Mouse (Mus musculus): ENCODE measurements at regions not wholly inside any gene's neighbourhood (a gene's known extent, or its start where the extent isn't known, plus 50 kb on each side); places are given as distances from the start of the nearest gene placed in this dataset.

DNA sequence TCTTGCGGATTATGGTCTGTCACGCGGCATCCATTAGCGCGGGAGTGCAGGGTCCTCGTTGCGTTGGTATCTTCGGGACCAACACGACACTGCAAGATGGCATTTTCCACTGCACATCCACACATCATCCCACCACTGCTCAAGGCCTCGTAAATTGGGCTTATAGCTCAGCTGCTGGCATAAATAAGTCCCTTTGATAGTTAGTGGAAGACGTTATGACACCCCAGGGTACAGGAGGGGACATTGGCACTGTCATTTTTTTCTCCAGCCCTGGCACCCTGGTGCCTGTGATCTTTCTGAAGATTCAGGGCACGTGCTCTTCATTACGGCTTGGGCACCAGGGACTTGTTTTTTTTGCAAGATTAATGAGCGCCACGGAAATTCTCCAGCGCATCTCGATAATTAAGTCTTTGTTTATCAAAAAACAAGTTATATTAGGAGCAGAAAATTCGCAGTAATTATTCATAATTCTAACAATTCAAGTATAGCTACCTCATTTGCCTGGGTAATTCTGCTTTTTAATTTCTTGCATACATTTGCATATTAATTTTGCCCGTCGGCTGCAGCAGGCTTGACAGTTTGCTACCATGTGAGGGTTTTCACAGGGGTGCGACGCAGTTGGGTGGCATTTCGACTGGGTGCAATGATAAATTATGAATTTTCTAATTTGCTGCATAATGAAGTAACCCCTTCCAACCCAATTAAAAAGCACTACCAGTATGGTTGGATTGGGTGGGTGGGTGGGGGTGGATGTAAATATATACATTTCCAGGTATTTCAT, 119.1 kb downstream of the Vrk1 start:
- Histone ChIP-seq H3K4me1 (peaks cover 1% of the 10 kb centered on the region; the same call in 1 of the 2 replicates), H3K36me3 (no peaks in the 10 kb centered on the region), H3K9me3 (replicated peaks) (0 out of 2 replicates have a peak, but pooled peaks cover 7% of the 10 kb centered on the region), H3K4me3 (no peak overlapping the region), H3K27ac (replicated peaks) (no peak overlapping the region), H3K27me3 (ENCODE audit: low read depth, poor library complexity, severe bottlenecking) (no peaks in the 10 kb centered on the region)
- 95% methylated on average over 23 of the region's 23 CpGs for WGBS
- no peak for DNase-seq (ENCODE audit: low spot score)

DNA sequence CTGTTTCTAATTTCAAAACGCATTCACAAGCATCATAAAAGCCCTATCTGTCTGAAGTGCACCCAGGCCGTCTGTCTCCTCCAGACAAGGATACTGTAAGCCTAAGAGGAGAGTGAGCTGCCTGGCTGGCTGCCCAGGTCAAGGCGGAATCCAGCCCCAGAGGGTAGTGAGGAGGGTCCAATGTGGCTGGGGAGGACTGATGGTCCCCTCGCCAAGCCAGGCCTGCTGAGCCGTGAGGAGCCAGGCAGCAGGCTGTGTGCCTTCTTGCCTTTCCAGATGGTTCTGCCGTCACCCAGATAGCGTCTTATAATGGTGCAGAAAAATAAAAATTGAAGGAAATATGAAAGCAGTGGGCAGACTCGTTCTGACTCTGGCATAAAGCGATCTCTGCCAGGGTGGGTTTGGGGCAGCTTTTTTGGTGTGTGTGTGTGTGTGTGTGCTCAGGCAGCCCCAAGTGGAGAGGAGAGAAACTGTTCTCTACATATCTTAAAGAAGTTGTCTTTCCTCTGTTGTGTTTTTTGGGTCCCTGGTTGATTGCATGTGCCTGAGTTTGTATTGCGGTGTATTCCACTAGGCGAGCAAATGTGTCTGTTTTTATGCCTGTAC, 120.1 kb downstream of the Vrk1 start:
- 92% methylated on average over 11 of the region's 11 CpGs for WGBS
- H3K27ac ChIP-seq (replicated peaks): no peak overlapping the region
- no peaks in the 10 kb centered on the region for H3K27me3 ChIP-seq (ENCODE audit: low read depth, poor library complexity, severe bottlenecking)
- no peak for DNase-seq (ENCODE audit: low spot score)
- no peaks in the 10 kb centered on the region for H3K4me1 ChIP-seq
- H3K4me3 ChIP-seq: no peak overlapping the region
- no peaks in the 10 kb centered on the region for H3K36me3 ChIP-seq
- H3K9me3 ChIP-seq (replicated peaks): 0 out of 2 replicates have a peak, but pooled peaks cover 7% of the 10 kb centered on the region

DNA sequence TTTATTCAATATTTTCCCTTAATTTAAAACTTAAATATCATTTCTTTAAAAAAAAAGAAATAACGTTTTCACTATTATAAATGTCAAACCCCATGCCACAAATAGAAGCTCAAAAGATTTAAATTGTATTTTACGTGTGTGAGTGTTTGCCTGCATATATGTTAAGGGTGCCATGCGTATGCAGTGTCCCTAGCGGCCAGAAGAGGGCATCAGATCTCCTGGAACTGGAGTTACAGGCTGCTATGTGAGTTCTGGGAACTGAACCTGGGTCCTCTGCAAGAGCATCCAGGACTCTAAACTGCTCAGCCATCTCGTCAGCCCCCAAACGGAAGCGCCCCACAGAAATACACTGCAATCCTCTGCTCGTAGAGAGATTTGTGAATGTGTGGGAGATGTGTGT, 122.7 kb downstream of the Vrk1 start:
- H3K27ac ChIP-seq (replicated peaks): no peak overlapping the region

DNA sequence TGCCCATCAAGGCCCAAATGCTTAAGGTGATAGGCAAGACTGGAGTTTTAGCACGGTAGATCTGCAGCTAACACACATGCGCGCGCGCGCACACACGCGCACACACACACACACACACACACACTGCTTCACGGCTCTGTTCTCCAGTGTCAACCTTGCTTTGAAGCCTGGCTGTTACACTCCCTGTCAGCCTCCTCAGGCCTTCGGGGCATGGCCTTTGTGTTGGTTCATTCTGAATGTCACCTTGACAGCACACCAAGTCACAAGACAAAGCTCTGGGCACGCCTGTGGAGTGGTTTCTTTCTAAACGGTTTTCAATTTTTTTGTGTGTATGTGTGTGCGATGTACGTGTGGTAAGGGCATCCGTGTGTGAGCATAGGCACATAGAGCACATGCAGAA, 128.4 kb downstream of the Vrk1 start:
- WGBS: 95% methylated on average over 15 of the region's 15 CpGs
- Histone ChIP-seq H3K9me3 (replicated peaks) (no peaks in the 10 kb centered on the region), H3K4me3 (no peak overlapping the region), H3K27ac (replicated peaks) (no peak overlapping the region), H3K27me3 (ENCODE audit: low read depth, poor library complexity, severe bottlenecking) (no peaks in the 10 kb centered on the region), H3K4me1 (peaks cover 6% of the 10 kb centered on the region; the same call in 1 of the 2 replicates), H3K36me3 (no peaks in the 10 kb centered on the region)
- DNase-seq (ENCODE audit: low spot score): no peak

More for the DNA sequence above, 122.7 kb downstream of the Vrk1 start:
- no peak for DNase-seq (ENCODE audit: low spot score)
- 91% methylated on average over 8 of the region's 8 CpGs for WGBS
- Histone ChIP-seq H3K36me3 (no peaks in the 10 kb centered on the region), H3K4me3 (no peak overlapping the region), H3K27me3 (ENCODE audit: low read depth, poor library complexity, severe bottlenecking) (no peaks in the 10 kb centered on the region), H3K4me1 (peaks cover 6% of the 10 kb centered on the region; the same call in 1 of the 2 replicates), H3K9me3 (replicated peaks) (0 out of 2 replicates have a peak, but pooled peaks cover 7% of the 10 kb centered on the region)

DNA sequence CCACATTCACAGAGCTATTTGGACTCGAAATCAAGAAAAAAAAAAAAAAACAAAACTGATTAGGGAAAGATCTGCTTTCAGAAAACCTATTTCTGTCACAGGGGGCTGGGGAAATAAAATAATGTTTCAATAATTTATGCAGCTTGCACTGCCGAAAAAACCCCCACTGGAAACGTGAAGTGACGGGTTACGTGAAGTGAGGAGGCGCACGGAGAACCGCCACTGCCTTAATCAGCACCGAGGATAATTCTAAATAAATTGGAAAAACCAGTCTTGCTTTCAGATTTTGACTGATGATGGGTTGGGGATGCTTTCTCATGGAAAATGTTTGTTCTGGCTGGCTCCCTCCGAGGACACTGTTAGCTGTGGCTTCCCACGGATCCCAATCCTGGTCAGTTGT, 129.5 kb downstream of the Vrk1 start:
- Histone ChIP-seq H3K36me3 (no peaks in the 10 kb centered on the region), H3K4me3 (no peak overlapping the region), H3K27me3 (ENCODE audit: low read depth, poor library complexity, severe bottlenecking) (no peaks in the 10 kb centered on the region), H3K27ac (replicated peaks) (no peak overlapping the region), H3K4me1 (peaks cover 6% of the 10 kb centered on the region; the same call in 1 of the 2 replicates), H3K9me3 (replicated peaks) (no peaks in the 10 kb centered on the region)
- no peak for DNase-seq (ENCODE audit: low spot score)
- 91% methylated on average over 11 of the region's 11 CpGs for WGBS

DNA sequence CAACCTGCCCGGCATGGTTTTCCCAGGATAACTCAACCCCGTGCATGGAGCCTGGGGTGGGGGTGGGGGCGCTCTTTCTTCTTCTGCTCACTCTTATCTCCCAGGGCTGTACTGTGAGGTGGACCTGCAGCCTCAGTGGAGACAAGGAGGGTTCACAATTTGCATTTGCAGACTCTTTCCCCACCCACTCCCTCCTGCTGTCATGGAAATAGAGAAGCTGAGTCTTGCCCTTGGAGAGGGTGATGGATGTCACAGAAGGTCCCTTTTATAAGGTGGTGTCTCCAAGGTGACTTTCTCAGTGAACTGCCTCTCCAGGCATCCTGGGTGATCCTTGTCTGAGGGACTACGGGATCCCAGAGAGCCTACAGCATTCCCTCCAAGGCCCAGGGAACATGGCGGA, 129.9 kb downstream of the Vrk1 start:
- DNase-seq (ENCODE audit: low spot score): no peak
- H3K27ac ChIP-seq (replicated peaks): peak overlapping the region; percentile 13; the same call in 1 of the 2 replicates
- H3K36me3 ChIP-seq: no peaks in the 10 kb centered on the region
- H3K4me3 ChIP-seq: no peak overlapping the region
- H3K9me3 ChIP-seq (replicated peaks): no peaks in the 10 kb centered on the region
- WGBS: 68% methylated on average over 5 of the region's 5 CpGs
- H3K27me3 ChIP-seq (ENCODE audit: low read depth, poor library complexity, severe bottlenecking): no peaks in the 10 kb centered on the region
- peaks cover 6% of the 10 kb centered on the region; the same call in 1 of the 2 replicates for H3K4me1 ChIP-seq

DNA sequence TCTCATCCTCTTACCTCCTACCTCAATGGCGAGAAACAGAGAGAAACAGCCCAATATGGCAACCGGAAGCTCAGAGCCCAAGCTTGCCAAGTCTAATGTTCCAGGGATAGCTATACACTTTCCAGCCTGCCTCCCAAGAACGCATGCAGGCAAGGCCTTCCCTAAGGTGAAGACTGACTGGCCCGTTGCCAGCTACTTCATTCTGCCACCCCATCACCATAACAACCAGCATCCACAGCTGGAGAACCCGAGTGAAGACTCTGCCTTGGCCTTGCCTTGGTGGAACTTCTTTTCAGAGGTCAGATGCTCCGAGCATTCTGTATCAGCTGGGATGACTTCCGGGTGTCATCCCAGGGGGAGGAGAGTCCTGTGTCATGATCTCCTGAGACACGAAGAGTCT, 130.6 kb downstream of the Vrk1 start:
- WGBS: 82% methylated on average over 8 of the region's 8 CpGs
- Histone ChIP-seq H3K4me1 (peaks cover 6% of the 10 kb centered on the region; the same call in 1 of the 2 replicates), H3K9me3 (replicated peaks) (no peaks in the 10 kb centered on the region), H3K27ac (replicated peaks) (no peak overlapping the region), H3K27me3 (ENCODE audit: low read depth, poor library complexity, severe bottlenecking) (no peaks in the 10 kb centered on the region), H3K36me3 (no peaks in the 10 kb centered on the region), H3K4me3 (no peak overlapping the region)
- no peak for DNase-seq (ENCODE audit: low spot score)

DNA sequence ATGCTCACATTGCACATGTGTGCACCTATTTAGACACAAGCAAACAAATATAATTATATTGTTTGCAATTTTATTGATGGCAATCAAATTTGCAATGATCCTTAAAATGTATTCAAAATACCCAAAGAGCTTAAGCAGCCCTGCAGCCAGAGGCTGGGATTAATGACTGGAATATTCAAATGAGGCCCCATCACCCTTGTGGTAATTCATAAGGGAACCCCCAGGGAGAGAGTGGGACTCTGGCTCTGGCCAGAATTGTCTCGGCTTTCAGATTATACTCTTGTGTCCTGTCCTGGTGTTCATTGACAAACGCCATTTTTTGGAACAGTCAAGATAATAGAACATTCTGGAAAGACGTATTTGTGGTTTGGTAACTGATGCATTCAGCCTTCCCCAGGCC, 133.5 kb downstream of the Vrk1 start:
- WGBS: 86% methylated on average over 3 of the region's 3 CpGs
- Histone ChIP-seq H3K4me3 (no peak overlapping the region), H3K27me3 (ENCODE audit: low read depth, poor library complexity, severe bottlenecking) (no peaks in the 10 kb centered on the region), H3K36me3 (no peaks in the 10 kb centered on the region), H3K9me3 (replicated peaks) (no peaks in the 10 kb centered on the region), H3K4me1 (no peaks in the 10 kb centered on the region), H3K27ac (replicated peaks) (no peak overlapping the region)
- no peak for DNase-seq (ENCODE audit: low spot score)

DNA sequence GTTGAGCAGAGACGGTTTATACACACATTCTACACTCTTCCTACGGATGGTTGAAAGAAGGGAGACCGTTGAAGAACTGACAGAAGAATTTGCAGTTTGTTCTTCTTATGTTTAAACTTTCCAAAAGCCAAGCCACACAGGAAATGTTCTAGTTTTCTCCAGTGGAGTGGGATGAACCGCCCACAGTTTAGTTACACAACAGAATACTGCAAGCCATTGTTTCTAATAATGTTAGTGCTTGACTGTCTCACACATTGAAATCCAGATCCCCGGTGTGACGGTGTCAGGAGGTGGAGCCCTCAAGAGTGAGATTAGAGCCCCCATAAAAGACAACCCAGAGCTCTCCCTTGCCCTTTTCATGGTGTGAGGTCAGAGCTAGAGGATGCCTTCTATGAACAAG, 146.8 kb downstream of the Vrk1 start:
- Histone ChIP-seq H3K9me3 (replicated peaks) (no peaks in the 10 kb centered on the region), H3K4me1 (no peaks in the 10 kb centered on the region), H3K36me3 (no peaks in the 10 kb centered on the region), H3K27ac (replicated peaks) (no peak overlapping the region), H3K27me3 (ENCODE audit: low read depth, poor library complexity, severe bottlenecking) (no peaks in the 10 kb centered on the region), H3K4me3 (no peak overlapping the region)
- no peak for DNase-seq (ENCODE audit: low spot score)
- 81% methylated on average over 6 of the region's 6 CpGs for WGBS

DNA sequence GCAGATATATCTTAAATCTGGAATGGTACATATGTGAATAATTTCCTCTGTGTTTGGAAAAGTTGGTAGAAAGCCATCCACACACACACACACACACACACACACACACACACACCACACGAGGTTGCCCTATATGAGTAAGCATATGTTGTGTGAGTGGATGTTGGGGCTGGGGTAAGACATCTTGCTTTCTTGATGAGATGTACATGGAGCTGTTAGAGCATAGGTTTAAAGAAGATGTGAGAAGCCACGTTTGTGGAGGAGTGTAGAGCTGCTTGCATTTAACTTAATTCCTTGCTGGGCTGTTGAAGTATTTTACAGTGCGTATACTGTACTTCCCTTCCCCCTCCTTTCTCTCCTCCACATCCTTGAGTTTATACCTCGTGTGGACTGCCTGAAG, 147.8 kb downstream of the Vrk1 start:
- DNase-seq (ENCODE audit: low spot score): no peak
- WGBS: 77% methylated on average over 4 of the region's 4 CpGs
- no peaks in the 10 kb centered on the region for H3K4me1 ChIP-seq

DNA sequence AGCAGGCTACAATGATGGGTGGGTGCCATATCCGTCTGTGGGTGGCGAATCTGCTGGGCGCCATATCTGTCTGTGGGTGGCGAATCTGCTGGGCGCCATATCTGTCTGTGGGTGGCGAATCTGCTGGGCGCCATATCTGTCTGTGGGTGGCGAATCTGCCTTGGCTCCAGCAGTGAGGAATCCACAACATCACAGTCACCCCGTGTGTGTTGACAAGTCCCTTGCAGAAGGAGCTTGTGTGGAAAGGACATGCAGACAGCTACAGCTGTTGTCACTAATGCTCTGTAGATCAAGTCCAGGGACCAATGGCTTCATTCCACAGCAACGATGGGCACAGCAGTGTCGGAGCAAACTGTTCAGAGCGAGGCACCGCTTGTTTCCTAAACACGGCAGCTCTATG, 148.6 kb downstream of the Vrk1 start:
- no peak for DNase-seq (ENCODE audit: low spot score)
- Histone ChIP-seq H3K9me3 (replicated peaks) (no peaks in the 10 kb centered on the region), H3K36me3 (no peaks in the 10 kb centered on the region), H3K4me3 (no peak overlapping the region), H3K27me3 (ENCODE audit: low read depth, poor library complexity, severe bottlenecking) (no peaks in the 10 kb centered on the region), H3K4me1 (no peaks in the 10 kb centered on the region), H3K27ac (replicated peaks) (no peak overlapping the region)
- WGBS: 93% methylated on average over 14 of the region's 14 CpGs

More for the DNA sequence above, 147.8 kb downstream of the Vrk1 start:
- Histone ChIP-seq H3K9me3 (replicated peaks) (no peaks in the 10 kb centered on the region), H3K27ac (replicated peaks) (no peak overlapping the region), H3K27me3 (ENCODE audit: low read depth, poor library complexity, severe bottlenecking) (no peaks in the 10 kb centered on the region), H3K4me3 (no peak overlapping the region), H3K36me3 (no peaks in the 10 kb centered on the region)

DNA sequence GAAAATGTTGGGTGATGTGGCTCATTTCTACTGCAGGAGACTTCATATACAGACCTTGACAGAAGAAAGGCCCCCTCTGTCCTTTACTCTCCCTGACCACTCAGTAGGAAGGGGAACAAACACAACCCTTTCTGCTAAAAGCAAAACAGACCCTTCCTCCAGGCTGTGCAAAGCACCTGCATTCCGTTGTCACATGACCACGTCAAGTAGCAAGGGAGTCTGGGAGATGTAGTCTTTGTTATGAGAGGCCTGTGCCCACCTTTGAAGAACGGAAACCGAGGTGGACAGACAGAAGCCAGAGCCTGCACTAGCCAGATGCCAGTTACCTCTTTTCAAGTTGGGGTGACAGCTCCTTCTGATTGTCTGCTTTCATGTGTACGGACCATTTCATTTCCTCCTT, 161.3 kb downstream of the Vrk1 start:
- 53% methylated on average over 5 of the region's 5 CpGs for WGBS
- no peaks in the 10 kb centered on the region for H3K9me3 ChIP-seq (replicated peaks)
- H3K36me3 ChIP-seq: no peaks in the 10 kb centered on the region
- H3K27me3 ChIP-seq (ENCODE audit: low read depth, poor library complexity, severe bottlenecking): peaks cover 47% of the 10 kb centered on the region
- H3K27ac ChIP-seq (replicated peaks): no peak overlapping the region
- no peak overlapping the region for H3K4me3 ChIP-seq
- peaks cover 33% of the 10 kb centered on the region for H3K4me1 ChIP-seq
- DNase-seq (ENCODE audit: low spot score): no peak

DNA sequence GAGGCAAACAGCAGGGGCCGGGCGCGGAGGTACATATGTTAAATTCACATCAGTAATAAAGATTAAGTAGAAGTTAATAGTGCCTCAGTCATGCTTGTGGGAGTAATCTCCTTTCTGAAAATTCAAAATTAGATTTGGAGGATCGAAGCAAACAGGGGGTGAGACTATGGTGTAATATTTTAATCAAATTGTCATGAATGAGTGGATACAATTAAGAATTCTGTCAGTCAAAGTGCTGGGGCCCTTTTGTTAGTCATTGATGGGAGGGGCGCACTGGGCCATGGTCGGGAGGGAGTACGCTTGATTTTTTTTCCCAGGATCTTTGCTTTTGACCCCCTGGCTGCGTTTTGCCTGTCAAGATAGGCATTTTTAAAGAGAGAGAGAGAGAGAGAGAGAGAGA, 163.2 kb downstream of the Vrk1 start:
- Histone ChIP-seq H3K9me3 (replicated peaks) (no peaks in the 10 kb centered on the region), H3K4me1 (peaks cover 47% of the 10 kb centered on the region), H3K27ac (replicated peaks) (peak overlapping the region; percentile 77; the same call in 1 of the 2 replicates), H3K27me3 (ENCODE audit: low read depth, poor library complexity, severe bottlenecking) (peaks cover 55% of the 10 kb centered on the region), H3K4me3 (peak overlapping the region; percentile 56), H3K36me3 (no peaks in the 10 kb centered on the region)
- 27% methylated on average over 8 of the region's 8 CpGs for WGBS
- DNase-seq (ENCODE audit: low spot score): no peak

Data from midbrain, embryonic 10.5 days (tissue).